Mouse (Mus musculus) CD4-positive, CD25-positive, alpha-beta regulatory T cell, adult 2 months (primary cell): ENCODE measurements at regions not wholly inside any gene's neighbourhood (a gene's known extent, or its start where the extent isn't known, plus 50 kb on each side); places are given as distances from the start of the nearest gene placed in this dataset.
A peak's percentile ranks its signal among the peaks of the same experiment; 100 is the strongest.

Source experiments
- DNase-seq: peaks from one replicate; pipeline ENCODE4 v3.0.0-alpha.2; 2012; ENCODE audit warnings: low read depth, low spot score

DNA sequence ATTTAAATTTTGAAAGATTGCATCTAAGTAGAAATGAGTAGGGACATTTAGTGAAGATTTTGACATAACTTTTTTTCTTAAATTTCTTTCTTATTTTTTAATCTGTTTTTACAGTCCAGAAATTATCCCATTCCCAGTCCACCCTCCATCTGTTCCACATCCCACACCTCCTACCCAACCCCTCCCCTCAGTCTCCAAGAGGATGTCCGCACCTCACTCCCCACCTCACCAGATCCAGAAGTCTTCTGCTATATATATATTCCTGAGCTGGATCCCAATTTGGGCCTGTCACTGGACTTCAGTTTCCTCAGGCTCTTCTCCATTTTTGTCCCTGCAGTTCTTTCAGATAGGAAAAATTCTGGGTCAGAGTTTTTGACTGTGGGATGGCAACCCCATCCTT, 3879.6 kb upstream of the Gm7489 start:
- no peak for DNase-seq

DNA sequence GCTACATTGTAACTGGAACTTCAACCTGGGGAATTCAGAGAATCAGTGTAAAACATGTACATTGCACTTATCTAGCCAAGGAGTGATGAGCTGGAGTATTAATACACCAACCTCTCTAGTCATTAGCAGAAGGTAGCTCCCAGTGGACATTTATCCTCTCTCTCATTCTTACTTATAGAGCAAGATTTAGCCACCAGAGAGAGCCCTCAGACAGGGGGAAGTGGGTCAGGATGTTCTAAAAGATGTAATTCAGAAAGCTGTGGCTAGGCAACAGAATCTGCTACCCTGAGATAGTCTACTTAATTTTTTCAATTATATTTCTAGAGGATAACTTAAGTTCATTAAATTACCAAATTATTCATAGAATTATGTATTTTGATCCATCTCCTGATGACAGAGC, 3838.1 kb upstream of the Gm7489 start:
- DNase-seq = peak; percentile 8

- no peak for DNase-seq
These were observed 3831.2 kb upstream of the Gm7489 start for GRCm38 (mm10) chr15:50053468-50053867.

DNA sequence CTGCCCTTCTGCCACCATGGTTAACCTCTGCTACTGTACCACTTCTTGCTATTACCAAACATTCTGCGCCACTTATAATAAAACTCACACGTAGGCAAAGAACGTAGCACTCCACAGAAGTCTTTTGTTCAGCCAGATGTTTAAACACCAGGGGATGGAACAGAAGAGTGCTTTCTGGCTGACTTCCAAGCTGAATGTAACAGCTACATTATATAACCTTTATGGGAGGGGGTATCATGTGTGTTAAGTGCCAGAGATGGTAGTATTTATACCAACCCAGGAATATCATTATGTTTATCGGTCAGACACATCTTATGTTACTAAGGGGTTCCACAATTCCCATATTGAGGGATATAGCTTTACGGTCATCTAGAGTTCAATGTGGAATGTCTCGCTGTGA, 3830.8 kb upstream of the Gm7489 start:
- no peak for DNase-seq

DNA sequence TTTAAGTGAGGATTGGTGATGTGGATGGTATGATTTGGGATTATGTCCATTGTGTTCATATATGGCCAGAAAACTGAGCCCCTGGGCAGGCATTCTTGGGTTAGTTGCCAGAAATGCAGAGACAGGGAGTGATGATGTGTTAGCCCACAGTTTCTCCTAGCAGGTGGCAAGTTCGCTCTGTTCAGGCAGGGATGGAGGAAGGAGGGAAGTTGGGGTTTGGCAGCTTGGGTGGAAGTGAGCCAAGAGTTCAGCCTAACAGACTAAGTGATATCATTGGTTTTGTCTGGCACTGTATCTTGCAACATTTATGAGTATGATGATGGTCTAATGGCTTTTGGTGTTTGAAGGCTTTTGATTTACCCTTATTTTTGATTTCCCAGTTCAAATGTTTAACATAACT, 3806.5 kb upstream of the Gm7489 start:
- no peak for DNase-seq

- no peak for DNase-seq
These were observed 3802.3 kb upstream of the Gm7489 start for GRCm38 (mm10) chr15:50082428-50082827.

- no peak for DNase-seq
These were observed 3782.0 kb upstream of the Gm7489 start for GRCm38 (mm10) chr15:50102596-50103277.

DNA sequence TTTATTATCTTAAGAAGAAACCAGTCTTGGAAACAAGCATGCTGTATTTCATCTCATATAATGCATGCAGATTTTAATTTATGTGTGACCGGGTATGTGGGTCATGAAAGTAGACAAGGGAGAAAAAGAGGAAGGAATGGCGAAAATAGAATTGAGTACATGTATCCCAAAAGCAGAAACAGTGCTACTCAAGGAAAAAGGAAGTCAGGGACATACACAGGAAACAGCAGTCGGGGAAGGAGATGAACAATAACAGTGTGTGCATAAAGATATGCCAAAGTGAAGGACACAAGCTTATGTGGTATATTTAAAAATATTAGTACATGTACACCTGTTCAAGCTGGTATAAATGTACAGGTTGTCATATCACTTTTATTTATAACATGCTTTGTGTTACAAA, 3775.8 kb upstream of the Gm7489 start:
- no peak for DNase-seq

DNA sequence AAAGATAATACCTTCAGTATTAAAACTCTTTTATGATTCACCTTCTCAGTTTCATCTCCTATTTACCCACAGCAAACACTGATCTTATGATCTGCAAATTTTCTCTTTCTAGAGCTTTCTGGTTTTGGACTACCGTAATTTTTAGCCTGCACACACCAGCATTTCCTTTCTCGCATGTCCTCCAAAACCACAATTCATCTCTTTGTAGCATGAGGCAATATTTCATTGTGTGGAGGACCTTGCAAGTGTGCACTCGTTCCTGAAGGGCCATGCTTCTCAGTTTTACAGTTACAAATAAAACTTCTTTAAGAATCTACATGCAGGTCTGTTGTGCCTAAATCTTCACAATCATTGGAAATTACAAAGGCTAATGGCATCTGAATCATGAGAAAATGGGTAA, 3730.8 kb upstream of the Gm7489 start:
- DNase-seq = no peak

- DNase-seq = no peak
These were observed 3712.4 kb upstream of the Gm7489 start for GRCm38 (mm10) chr15:50172276-50172772.

DNA sequence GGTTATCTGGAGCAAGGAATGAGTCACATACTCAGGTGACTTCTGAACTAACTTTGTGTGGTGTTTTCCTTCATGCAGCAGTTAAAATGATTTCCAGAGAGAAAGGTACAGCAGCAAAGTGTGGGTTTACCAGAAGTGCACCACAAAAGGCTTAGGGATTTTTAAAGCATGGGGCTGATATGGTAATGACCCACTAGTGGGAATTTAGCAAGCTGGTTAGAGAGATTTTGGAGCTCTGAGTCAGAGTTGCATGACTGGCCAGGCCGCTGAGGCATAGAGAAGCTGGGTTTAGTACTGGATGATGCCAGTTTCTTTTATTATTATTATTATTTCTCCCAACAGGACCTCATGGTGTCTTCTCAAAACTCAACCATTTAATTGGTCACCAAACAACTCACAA, 3701.5 kb upstream of the Gm7489 start:
- no peak for DNase-seq
